Mouse (Mus musculus) small intestine, adult 2 months (tissue): ENCODE results near the gene Fpr3.

Experiments used
- CTCF ChIP-seq: fragments of 200-500 bp; IDR thresholded peaks from 2 replicates; pipeline ENCODE4 v1.5.1; 2012; ENCODE audit warnings: low read depth, mild to moderate bottlenecking, control low read depth, inconsistent platforms, low read length, moderate library complexity, mixed read lengths; ENCODE audit not compliant: insufficient replicate concordance, insufficient read length; ENCODE audit errors: extremely low read depth
- POLR2A ChIP-seq: fragments of 200-500 bp; IDR thresholded peaks from 2 replicates; pipeline ENCODE4 v1.6.1; 2012; ENCODE audit warnings: low read depth, mild to moderate bottlenecking, control low read depth, inconsistent platforms, low read length, moderate library complexity

- no peak for TF ChIP-seq CTCF
- no peak for TF ChIP-seq POLR2A
Observed at GRCm38 (mm10) chr17:17839276-17839675, 48.4 kb upstream of the Fpr3 start.
